Mouse (Mus musculus) erythroblast, adult 5-6 weeks (primary cell): ENCODE measurements at regions not wholly inside any gene's neighbourhood (a gene's known extent, or its start where the extent isn't known, plus 50 kb on each side); places are given as distances from the start of the nearest gene placed in this dataset.

Experiments
- ATAC-seq: replicated peaks from 2 replicates; pipeline ENCODE4 v1.8.0; 2016; ENCODE audit warnings: moderate number of reproducible peaks, mild to moderate bottlenecking, moderate TSS enrichment, inconsistent platforms; ENCODE audit not compliant: poor library complexity, low FRiP score, severe bottlenecking

DNA sequence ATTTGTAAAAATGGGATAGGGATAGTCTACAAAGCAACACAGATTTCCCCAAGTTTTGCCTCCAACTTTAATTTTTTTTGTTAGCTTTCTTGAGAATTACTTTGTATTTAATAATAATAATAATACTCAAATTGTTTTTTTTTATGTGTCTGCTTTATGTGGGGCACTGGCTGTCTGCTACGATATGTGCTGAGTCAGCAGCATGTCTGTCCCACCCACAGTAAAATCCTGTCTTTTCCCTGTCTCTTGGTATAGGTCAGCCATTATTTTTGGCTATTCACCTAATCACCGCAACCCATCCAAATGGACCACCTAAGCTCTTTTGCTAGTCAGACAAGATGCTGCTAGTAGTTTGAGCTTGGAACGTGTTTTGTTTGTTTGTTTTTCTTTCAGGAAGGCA is 473.0 kb downstream of the Hs3st4 start:
- no peak for ATAC-seq

DNA sequence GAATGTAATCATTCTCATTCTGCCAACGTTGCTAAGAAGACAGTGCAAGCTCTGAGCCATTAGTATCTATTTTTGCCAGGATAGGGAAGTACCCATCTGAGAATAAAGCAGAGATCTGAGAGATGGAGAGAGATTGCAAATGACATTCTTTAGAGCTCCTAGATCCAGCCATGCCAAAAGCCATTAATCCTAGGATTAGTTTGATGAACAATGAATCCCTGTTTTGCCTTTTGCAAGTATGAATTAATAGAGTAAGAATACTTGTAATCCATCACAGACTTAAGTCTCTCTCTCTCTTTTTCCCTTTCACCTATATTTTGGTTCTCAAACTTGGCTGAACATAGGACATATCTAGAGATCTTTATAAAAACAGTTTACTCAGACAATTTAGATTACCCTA is 504.7 kb downstream of the Hs3st4 start:
- no peak for ATAC-seq

- no peak for ATAC-seq
Observed at GRCm38 (mm10) chr7:124491109-124491793, 508.6 kb downstream of the Hs3st4 start.

DNA sequence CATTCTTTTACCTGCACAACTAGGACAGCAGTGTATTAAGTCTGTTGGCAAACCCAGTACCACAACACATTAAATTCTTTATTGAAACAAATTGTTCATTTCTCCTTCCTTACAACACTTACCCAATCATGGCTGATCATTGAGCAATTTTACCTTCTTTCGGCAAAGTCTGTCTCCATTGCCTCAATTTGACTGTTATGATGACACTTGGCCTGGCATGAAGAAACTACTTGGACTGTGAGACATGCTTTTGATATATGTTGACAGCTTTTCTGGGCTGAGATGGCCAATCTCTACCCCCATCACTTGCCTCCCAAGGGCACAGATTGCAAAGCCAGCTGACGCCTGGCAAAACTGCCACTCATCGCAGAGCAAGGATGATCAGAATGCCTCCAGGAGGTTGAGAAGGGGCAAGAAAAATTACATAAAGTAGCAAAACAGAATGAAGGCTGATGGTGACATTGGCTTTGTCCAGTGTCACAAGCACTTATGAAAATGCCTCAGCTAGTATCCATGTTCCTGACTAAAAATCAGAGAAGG is 509.3 kb downstream of the Hs3st4 start:
- no peak for ATAC-seq

- ATAC-seq, result no peak
Observed at GRCm38 (mm10) chr7:124500636-124501035, 518.0 kb downstream of the Hs3st4 start.

- ATAC-seq, result no peak
Observed at GRCm38 (mm10) chr7:124502760-124503159, 520.1 kb downstream of the Hs3st4 start.

GRCm38 (mm10) chr7:124549038-124549437 is 566.4 kb downstream of the Hs3st4 start:
- no peak for ATAC-seq

DNA sequence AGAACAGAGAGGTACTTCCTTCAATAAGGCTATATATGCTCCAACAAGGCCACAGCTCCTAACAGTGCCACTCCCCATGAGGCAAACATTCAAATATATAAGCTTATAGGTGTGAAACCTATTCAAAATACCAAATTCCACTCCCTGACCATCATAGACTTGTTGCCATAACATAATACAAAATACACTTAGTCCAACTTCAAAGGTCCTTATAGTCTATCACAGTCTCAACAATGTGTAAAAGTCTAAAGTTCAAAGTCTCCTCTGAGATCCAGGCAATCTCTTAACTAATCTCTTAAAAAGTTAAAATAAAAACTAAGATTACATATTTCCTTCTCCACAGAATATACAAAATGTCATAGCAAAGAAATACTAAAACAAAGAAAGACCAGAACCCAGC is 574.5 kb downstream of the Hs3st4 start:
- ATAC-seq, result no peak

- ATAC-seq, result no peak
Observed at GRCm38 (mm10) chr7:124570804-124571203, 588.1 kb downstream of the Hs3st4 start.

GRCm38 (mm10) chr7:124573666-124574065 is 591.0 kb downstream of the Hs3st4 start:
- no peak for ATAC-seq

GRCm38 (mm10) chr7:124581342-124581741 is 598.7 kb downstream of the Hs3st4 start:
- ATAC-seq, result no peak

GRCm38 (mm10) chr7:124585296-124585695 is 602.6 kb downstream of the Hs3st4 start:
- no peak for ATAC-seq

DNA sequence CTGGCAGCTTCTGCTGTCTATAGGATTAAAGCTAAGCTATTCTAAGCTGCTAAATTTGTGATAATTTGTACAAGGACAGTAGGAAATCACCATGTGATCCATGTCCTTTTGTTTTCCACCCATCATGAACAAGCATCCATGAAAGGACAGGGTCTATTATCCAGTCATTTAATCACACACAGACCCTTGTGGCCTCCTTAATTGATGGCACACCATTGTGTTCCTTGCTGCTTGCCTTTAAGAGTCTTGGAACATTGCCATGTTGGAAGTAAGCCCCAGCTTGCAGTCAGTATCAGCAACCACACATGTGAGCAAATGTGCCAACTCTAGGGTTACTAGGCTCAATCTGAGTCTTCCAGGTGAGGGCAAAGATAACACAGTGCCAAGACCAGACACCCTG is 608.7 kb downstream of the Hs3st4 start:
- no peak for ATAC-seq

DNA sequence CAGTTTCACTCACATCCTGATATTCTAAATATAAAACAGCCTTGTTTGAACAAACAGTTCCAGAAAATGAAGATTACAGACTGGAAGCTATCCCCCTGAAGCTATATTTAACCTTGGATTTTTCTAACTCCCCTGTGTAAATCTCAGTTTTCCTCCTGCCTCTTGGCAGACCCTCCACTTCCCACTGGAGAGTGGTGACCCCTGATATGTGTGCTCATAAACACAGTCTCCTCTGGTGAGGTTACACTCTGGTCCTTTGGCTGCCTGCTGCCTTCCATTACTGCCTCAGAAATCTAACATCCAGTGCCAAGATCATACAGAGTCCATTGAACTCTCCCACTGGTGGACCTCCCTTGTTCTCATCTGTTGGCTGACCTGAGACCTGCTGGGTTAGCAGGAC is 610.8 kb downstream of the Hs3st4 start:
- ATAC-seq, result no peak

- no peak for ATAC-seq
Observed at GRCm38 (mm10) chr7:124600767-124601166, 618.1 kb downstream of the Hs3st4 start.

- ATAC-seq, result no peak
Observed at GRCm38 (mm10) chr7:124604581-124604980, 621.9 kb downstream of the Hs3st4 start.

GRCm38 (mm10) chr7:124605978-124606377 is 623.3 kb downstream of the Hs3st4 start:
- ATAC-seq, result no peak

- no peak for ATAC-seq
Observed at GRCm38 (mm10) chr7:124607061-124607460, 624.4 kb downstream of the Hs3st4 start.

GRCm38 (mm10) chr7:124610437-124610836 is 627.8 kb downstream of the Hs3st4 start:
- ATAC-seq, result no peak

GRCm38 (mm10) chr7:124647131-124647530 is 664.5 kb downstream of the Hs3st4 start:
- no peak for ATAC-seq

- no peak for ATAC-seq
Observed at GRCm38 (mm10) chr7:124667180-124667968, 684.7 kb downstream of the Hs3st4 start.
